8 mouse cellular contexts compared by ENCODE assay signal in genomic region chr6:91157237-91157570, GRCm38 (mm10). TPM values are rescaled to one million over a fixed set of nuclear protein-coding genes. Genes with fewer than 3 reads are reported as not detected.
DNase-seq lines count a peak whose midpoint lies in the region; ATAC-seq and TF ChIP-seq lines count a peak whose summit lies in the region.

No protein-coding gene starts in this region.

- no peak for TF ChIP-seq CTCF in bone marrow, adult 2 months (IDR thresholded peaks at IDR 0.05; ENCODE audit: control insufficient read depth, insufficient read depth, low read length)

- peak overlapping the region; percentile 78 for H3K9ac ChIP-seq in heart, embryonic 15.5 days
- H3K9ac ChIP-seq in midbrain, embryonic 11.5 days (ENCODE audit: low read length) = peak overlapping the region; percentile 85

- H3K27me3 ChIP-seq in heart, embryonic 15.5 days = peaks cover 5% of the 10 kb centered on the region; the same call in 1 of the 2 replicates
- H3K27me3 ChIP-seq in hindbrain, embryonic 10.5 days (ENCODE audit: insufficient read depth, poor library complexity, severe bottlenecking) = no peaks in the 10 kb centered on the region; the same call in 1 of the 2 replicates
- H3K27me3 ChIP-seq in midbrain, embryonic 11.5 days (ENCODE audit: control insufficient read depth, insufficient read depth, low read length) = no peaks in the 10 kb centered on the region

- no peaks in the 10 kb centered on the region for H3K9me3 ChIP-seq in heart, embryonic 15.5 days (replicated peaks)
- no peaks in the 10 kb centered on the region for H3K9me3 ChIP-seq in hindbrain, embryonic 10.5 days
- no peaks in the 10 kb centered on the region for H3K9me3 ChIP-seq in midbrain, embryonic 11.5 days (ENCODE audit: control insufficient read depth, low read length)

- peak overlapping the region; percentile 81 for H3K27ac ChIP-seq in heart, embryonic 15.5 days
- H3K27ac ChIP-seq in bone marrow, adult 2 months (ENCODE audit: control insufficient read depth, insufficient read depth, low read depth, low read length, poor library complexity) = no peak overlapping the region
- H3K27ac ChIP-seq in hindbrain, embryonic 10.5 days = peak overlapping the region; percentile 94
- no peak overlapping the region for H3K27ac ChIP-seq in midbrain, embryonic 11.5 days (ENCODE audit: low read depth, low read length)

- H3K4me3 ChIP-seq in heart, embryonic 15.5 days = peak overlapping the region; percentile 72
- peak overlapping the region; percentile 63 for H3K4me3 ChIP-seq in bone marrow, adult 2 months (replicated peaks; ENCODE audit: control insufficient read depth, low read depth, low read length)
- H3K4me3 ChIP-seq in hindbrain, embryonic 10.5 days = peak overlapping the region; percentile 76
- H3K4me3 ChIP-seq in midbrain, embryonic 11.5 days (ENCODE audit: low read depth, low read length) = peak overlapping the region; percentile 65

- H3K4me1 ChIP-seq in heart, embryonic 15.5 days (replicated peaks) = peaks cover 59% of the 10 kb centered on the region
- H3K4me1 ChIP-seq in bone marrow, adult 2 months (ENCODE audit: control insufficient read depth, insufficient read depth, low read length) = peaks cover 5% of the 10 kb centered on the region
- H3K4me1 ChIP-seq in hindbrain, embryonic 10.5 days (replicated peaks) = peaks cover 87% of the 10 kb centered on the region
- peaks cover 31% of the 10 kb centered on the region for H3K4me1 ChIP-seq in midbrain, embryonic 11.5 days (ENCODE audit: control insufficient read depth, insufficient read depth, low read length)

- H3K4me2 ChIP-seq in heart, embryonic 15.5 days = peak overlapping the region; percentile 84
- H3K4me2 ChIP-seq in midbrain, embryonic 11.5 days = peak overlapping the region; percentile 79

- no peak for ATAC-seq in heart, embryonic 15.5 days (replicated peaks; ENCODE audit: insufficient number of reproducible peaks, insufficient read depth, low FRiP score, low read depth)
- ATAC-seq in midbrain, embryonic 11.5 days (ENCODE audit: low FRiP score) = no peak

- 45% methylated on average over 6 of the region's 6 CpGs for WGBS in heart, embryonic 15.5 days
- 47% methylated on average over 6 of the region's 6 CpGs for WGBS in bone marrow, adult 2 months
- 48% methylated on average over 6 of the region's 6 CpGs for WGBS in hindbrain, embryonic 10.5 days
- whole genome bisulfite sequencing in midbrain, embryonic 11.5 days = 50% methylated on average over 6 of the region's 6 CpGs

- no peaks in the 10 kb centered on the region for H3K36me3 ChIP-seq in heart, embryonic 15.5 days
- H3K36me3 ChIP-seq in hindbrain, embryonic 10.5 days = peaks cover 6% of the 10 kb centered on the region
- H3K36me3 ChIP-seq in midbrain, embryonic 11.5 days (ENCODE audit: control insufficient read depth, insufficient read depth, low read length) = no peaks in the 10 kb centered on the region

- no peak for DNase-seq in heart, adult 18-20 months
- DNase-seq in hindbrain, embryonic 10.5 days (ENCODE audit: low spot score) = no peak
- DNase-seq in midbrain, embryonic 11.5 days (ENCODE audit: low spot score, missing footprints) = no peak
- DNase-seq in thymus, postnatal 36 days = no peak
- no peak for DNase-seq in urinary bladder, adult 2 months (ENCODE audit: low spot score)
- DNase-seq in left cerebral cortex, adult 9 months (ENCODE audit: low spot score in 2 of 2) = no peak

- TF ChIP-seq POLR2A in bone marrow, adult 2 months (IDR thresholded peaks at IDR 0.05; ENCODE audit: borderline replicate concordance, control insufficient read depth, low read depth, low read length) = no peak

RNA-seq across cellular contexts. Expression of gene Hdac11, which starts 0.7 kb away (rescaled TPM):
- 8.7 and 10.4 TPM in 2 replicates for polyA plus RNA-seq in heart, embryonic 15.5 days (2015; fragmentation: Nextera tagmentation; extraction: Ambion mirVana)
- total RNA-seq in heart, adult 18-20 months (2021) = 10 to 100 TPM; 20.9 to 21.3 TPM
- polyA plus RNA-seq in bone marrow, adult 2 months (2011; ENCODE audit: insufficient read depth, insufficient read length, low replicate concordance, missing spikeins) = 5.9 and 7.6 TPM in 2 replicates
- 12.3 and 15.6 TPM in 2 replicates for polyA plus RNA-seq in hindbrain, embryonic 10.5 days (2016; fragmentation: Nextera tagmentation; extraction: Ambion mirVana)
- polyA plus RNA-seq in midbrain, embryonic 11.5 days (2014; fragmentation: Nextera tagmentation; extraction: Ambion mirVana) = 12.8 and 13.0 TPM in 2 replicates
- polyA plus RNA-seq in urinary bladder, adult 2 months (2012; rRNA removed) = 24.2 and 26.6 TPM in 2 replicates

RNA-seq across cellular contexts. Expression of gene Nup210, which starts 40.6 kb away (rescaled TPM):
- polyA plus RNA-seq in heart, embryonic 15.5 days (2015; fragmentation: Nextera tagmentation; extraction: Ambion mirVana) = 6.2 and 12.0 TPM in 2 replicates
- 1 to 10 TPM; 2.6 to 6.9 TPM for total RNA-seq in heart, adult 18-20 months (2021)
- polyA plus RNA-seq in bone marrow, adult 2 months (2011; ENCODE audit: insufficient read depth, insufficient read length, low replicate concordance, missing spikeins) = 58.4 and 111 TPM in 2 replicates
- 24.0 and 28.8 TPM in 2 replicates for polyA plus RNA-seq in hindbrain, embryonic 10.5 days (2016; fragmentation: Nextera tagmentation; extraction: Ambion mirVana)
- polyA plus RNA-seq in midbrain, embryonic 11.5 days (2014; fragmentation: Nextera tagmentation; extraction: Ambion mirVana) = 13.9 and 15.8 TPM in 2 replicates
- 1.3 and 2.8 TPM in 2 replicates for polyA plus RNA-seq in urinary bladder, adult 2 months (2012; rRNA removed)

RNA-seq across cellular contexts. Expression of gene Fbln2, which starts 55.1 kb away (rescaled TPM):
- 156 and 255 TPM in 2 replicates for polyA plus RNA-seq in heart, embryonic 15.5 days (2015; fragmentation: Nextera tagmentation; extraction: Ambion mirVana)
- total RNA-seq in heart, adult 18-20 months (2021) = 10 to 100 TPM; 42.0 to 43.1 TPM
- polyA plus RNA-seq in bone marrow, adult 2 months (2011; ENCODE audit: insufficient read depth, insufficient read length, low replicate concordance, missing spikeins) = 0.83 and 16.4 TPM in 2 replicates
- polyA plus RNA-seq in hindbrain, embryonic 10.5 days (2016; fragmentation: Nextera tagmentation; extraction: Ambion mirVana) = 28.5 and 32.2 TPM in 2 replicates
- polyA plus RNA-seq in midbrain, embryonic 11.5 days (2014; fragmentation: Nextera tagmentation; extraction: Ambion mirVana) = 21.9 TPM in 2 replicates
- 60.4 and 68.7 TPM in 2 replicates for polyA plus RNA-seq in urinary bladder, adult 2 months (2012; rRNA removed)

Comparison
In these comparisons a context has a peak if more than half of its experiments do, and no peak if none do; other contexts are left out.
1. H3K27ac ChIP-seq: peak in heart, embryonic 15.5 days (single experiment) and hindbrain, embryonic 10.5 days (single experiment); none in bone marrow, adult 2 months (single experiment) and midbrain, embryonic 11.5 days (single experiment).
2. Peak in every context shown above with its lines, with median percentiles within 50 percentile points of each other: H3K4me3 ChIP-seq.